ENCODE assay signal across 13 mouse cellular contexts in the genomic region with DNA sequence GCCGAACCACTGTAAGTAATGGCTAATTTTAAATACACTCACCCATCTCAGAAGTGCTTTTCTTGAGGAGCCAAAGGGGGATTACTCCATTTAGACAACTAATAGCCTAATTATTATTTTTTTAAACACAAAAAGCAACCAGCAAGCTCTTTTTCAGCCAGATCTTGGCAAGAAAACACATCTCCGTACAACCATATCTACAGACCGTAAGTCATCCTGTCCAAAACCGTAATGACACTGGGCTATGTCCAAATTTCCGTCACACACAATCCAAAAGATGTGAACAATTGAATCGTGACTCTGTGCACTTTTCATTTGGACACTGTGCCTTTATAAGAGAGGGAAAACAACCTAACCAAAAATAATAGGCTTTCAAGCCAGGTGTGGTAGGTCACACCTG. TPM values are rescaled to one million over a fixed set of nuclear protein-coding genes. Genes with fewer than 3 reads are reported as not detected.
DNase-seq lines count a peak whose midpoint lies in the region; ATAC-seq and TF ChIP-seq lines count a peak whose summit lies in the region.
"Had no signal": no experiment of that assay in that cellular context is flagged by ENCODE, and none has a peak within 500 bp of the region (broad histone marks: within the 10 kb centered on the region; RNA-seq: fewer than 3 reads in every experiment).

No protein-coding gene starts in this region.

- H3K4me1 ChIP-seq in heart, embryonic 10.5 days, result peaks cover 45% of the 10 kb centered on the region
- peaks cover 39% of the 10 kb centered on the region; the same call in 1 of the 2 replicates for H3K4me1 ChIP-seq in spleen, adult 2 months (ENCODE audit: control insufficient read depth, insufficient read depth, insufficient read length)
- peaks cover 90% of the 10 kb centered on the region for H3K4me1 ChIP-seq in liver, embryonic 12.5 days
- H3K4me1 ChIP-seq in forebrain, embryonic 13.5 days, result peaks cover 17% of the 10 kb centered on the region

- 88% methylated on average over 6 of the region's 6 CpGs for WGBS in heart, embryonic 10.5 days
- 73% methylated on average over 6 of the region's 6 CpGs for WGBS in spleen, adult 2 months
- WGBS in liver, embryonic 12.5 days (ENCODE audit: insufficient replicate concordance), result 72% methylated on average over 6 of the region's 6 CpGs
- 64% methylated on average over 6 of the region's 6 CpGs for WGBS in forebrain, embryonic 13.5 days

- peaks cover 8% of the 10 kb centered on the region for H3K36me3 ChIP-seq in heart, embryonic 10.5 days
- H3K36me3 ChIP-seq in spleen, adult 2 months (ENCODE audit: control insufficient read depth, insufficient read depth, low read length), result no peaks in the 10 kb centered on the region
- H3K36me3 ChIP-seq in liver, embryonic 12.5 days, result peaks cover 18% of the 10 kb centered on the region
- H3K36me3 ChIP-seq in forebrain, embryonic 13.5 days (ENCODE audit: poor library complexity, severe bottlenecking), result peaks cover 22% of the 10 kb centered on the region

- intact Hi-C loops in left cerebral cortex, postnatal 25 days (cut with DNase I), result no loop called here

- H3K27me3 ChIP-seq in heart, embryonic 10.5 days (ENCODE audit: insufficient read depth, poor library complexity, severe bottlenecking), result no peaks in the 10 kb centered on the region
- H3K27me3 ChIP-seq in spleen, adult 2 months (ENCODE audit: control insufficient read depth, insufficient read depth, low read length), result no peaks in the 10 kb centered on the region
- no peaks in the 10 kb centered on the region for H3K27me3 ChIP-seq in liver, embryonic 12.5 days (replicated peaks)
- H3K27me3 ChIP-seq in forebrain, embryonic 13.5 days, result no peaks in the 10 kb centered on the region
- H3K27me3 ChIP-seq: hindbrain, embryonic 13.5 days; megakaryocyte, embryonic 14.5 days had no signal

- peak overlapping the region; percentile 67 for H3K4me2 ChIP-seq in liver, embryonic 12.5 days
- H3K4me2 ChIP-seq in forebrain, embryonic 13.5 days, result no peak overlapping the region
- H3K4me2 ChIP-seq: hindbrain, embryonic 13.5 days had no signal

- no peak for TF ChIP-seq CTCF in spleen, adult 2 months (IDR thresholded peaks at IDR 0.05; ENCODE audit: extremely low read depth, insufficient read depth, insufficient read length, insufficient replicate concordance)

- TF ChIP-seq POLR2A in spleen, adult 2 months (IDR thresholded peaks at IDR 0.05; ENCODE audit: low read depth, low read length), result no peak

- no peaks in the 10 kb centered on the region for H3K9me3 ChIP-seq in heart, embryonic 10.5 days
- no peaks in the 10 kb centered on the region for H3K9me3 ChIP-seq in liver, embryonic 12.5 days (replicated peaks)
- H3K9me3 ChIP-seq in forebrain, embryonic 13.5 days (replicated peaks), result no peaks in the 10 kb centered on the region
- H3K9me3 ChIP-seq: limb, embryonic 10.5 days; megakaryocyte, embryonic 14.5 days had no signal

- peak; percentile 73 for DNase-seq in heart, adult 8-10 months (ENCODE audit: low spot score)
- no peak for DNase-seq in heart, embryonic 10.5 days (ENCODE audit: low spot score)
- no peak for DNase-seq in spleen, adult 2 months (ENCODE audit: low read depth in 1 of 2, low spot score in 2 of 2)
- DNase-seq in spleen, postnatal 14 days (ENCODE audit: low spot score in 2 of 2), result no peak
- DNase-seq in left cerebral cortex, postnatal 25 days (ENCODE audit: low spot score in 2 of 2), result no peak
- DNase-seq: adrenal gland, adult 2 months; kidney, adult 18-20 months; thymus, postnatal 14 days had no signal

- no peak for ATAC-seq in liver, embryonic 12.5 days
- no peak for ATAC-seq in forebrain, embryonic 13.5 days

- peak overlapping the region; percentile 62; the same call in 1 of the 2 replicates for H3K9ac ChIP-seq in liver, embryonic 12.5 days
- H3K9ac ChIP-seq in forebrain, embryonic 13.5 days, result no peak overlapping the region
- H3K9ac ChIP-seq: hindbrain, embryonic 13.5 days had no signal

- no peak overlapping the region for H3K27ac ChIP-seq in heart, embryonic 10.5 days
- H3K27ac ChIP-seq in spleen, adult 2 months (ENCODE audit: insufficient read depth, low read length), result peak overlapping the region; percentile 94
- H3K27ac ChIP-seq in liver, embryonic 12.5 days, result peak overlapping the region; percentile 92
- no peak overlapping the region for H3K27ac ChIP-seq in forebrain, embryonic 13.5 days
- H3K27ac ChIP-seq: hindbrain, embryonic 13.5 days; limb, embryonic 10.5 days had no signal

- H3K4me3 ChIP-seq in heart, embryonic 10.5 days, result no peak overlapping the region
- H3K4me3 ChIP-seq in spleen, adult 2 months (ENCODE audit: extremely low read depth, insufficient read depth, insufficient read length), result no peak overlapping the region
- H3K4me3 ChIP-seq in liver, embryonic 12.5 days, result no peak overlapping the region
- no peak overlapping the region for H3K4me3 ChIP-seq in forebrain, embryonic 13.5 days
- H3K4me3 ChIP-seq: hindbrain, embryonic 13.5 days; limb, embryonic 10.5 days had no signal

RNA-seq across cellular contexts. Expression of a gene that starts 20.4 kb away (rescaled TPM):
- total RNA-seq in heart, adult 8-10 months (2022), result 10 to 100 TPM; 69.0 to 82.6 (median 74.0) TPM
- polyA plus RNA-seq in heart, embryonic 10.5 days (2016; fragmentation: Nextera tagmentation; extraction: Ambion mirVana), result 6.6 and 11.6 TPM in 2 replicates
- polyA plus RNA-seq in spleen, adult 2 months (2012; rRNA removed), result 6.4 TPM in 2 replicates
- 9.7 and 9.9 TPM in 2 replicates for polyA plus RNA-seq in liver, embryonic 12.5 days (2016; fragmentation: Nextera tagmentation; extraction: Ambion mirVana)
- 35.6 and 36.1 TPM in 2 replicates for polyA plus RNA-seq in forebrain, embryonic 13.5 days (2015; fragmentation: Nextera tagmentation; extraction: Ambion mirVana)
- 10 to 100 TPM; 50.8 to 51.2 TPM for total RNA-seq in left cerebral cortex, postnatal 25 days (2021)

RNA-seq across cellular contexts. Expression of a gene that starts 29.2 kb away (rescaled TPM):
- total RNA-seq in heart, adult 8-10 months (2022), result 100 to 1,000 TPM in 1 of 4 experiments, 10 to 100 TPM in 3; 88.4 to 102 (median 91.0) TPM
- 191 and 223 TPM in 2 replicates for polyA plus RNA-seq in heart, embryonic 10.5 days (2016; fragmentation: Nextera tagmentation; extraction: Ambion mirVana)
- polyA plus RNA-seq in spleen, adult 2 months (2012; rRNA removed), result 5.1 and 6.6 TPM in 2 replicates
- 159 and 164 TPM in 2 replicates for polyA plus RNA-seq in liver, embryonic 12.5 days (2016; fragmentation: Nextera tagmentation; extraction: Ambion mirVana)
- polyA plus RNA-seq in forebrain, embryonic 13.5 days (2015; fragmentation: Nextera tagmentation; extraction: Ambion mirVana), result 171 and 174 TPM in 2 replicates
- total RNA-seq in left cerebral cortex, postnatal 25 days (2021), result 10 to 100 TPM; 69.2 to 73.1 TPM

Comparison
In these comparisons a context has a peak if more than half of its experiments do, and no peak if none do; other contexts are left out.
1. H3K27ac ChIP-seq: peak in spleen, adult 2 months (single experiment) and liver, embryonic 12.5 days (single experiment); none in heart, embryonic 10.5 days (single experiment) and forebrain, embryonic 13.5 days (single experiment).
2. RNA of a gene that starts 29.2 kb away (polyA plus RNA-seq): 191 to 223 TPM in heart, embryonic 10.5 days, 171 to 174 TPM in forebrain, embryonic 13.5 days and 159 to 164 TPM in liver, embryonic 12.5 days; 5.1 to 6.6 TPM in spleen, adult 2 months; every median in the first group is over 10 times any median in the second.